Mouse (Mus musculus): Measurements from ENCODE around the gene S1pr3.

S1pr3 gene

GRCm38 (mm10) chr13:51446550-51446949 lies 38.1 kb downstream of the S1pr3 start:
- no peak for DNase-seq (ENCODE audit: low spot score in 2 of 2)

GRCm38 (mm10) chr13:51456190-51456878 lies 47.9 kb downstream of the S1pr3 start:
- DNase-seq (ENCODE audit: low spot score in 2 of 2), result no peak

- DNase-seq (ENCODE audit: low spot score in 2 of 2), result no peak
Measured at GRCm38 (mm10) chr13:51464294-51464693, 55.9 kb downstream of the S1pr3 start.

- no peak for DNase-seq (ENCODE audit: low spot score in 2 of 2)
Measured at GRCm38 (mm10) chr13:51466117-51466841, 57.8 kb downstream of the S1pr3 start.

GRCm38 (mm10) chr13:51468697-51469250 lies 60.3 kb downstream of the S1pr3 start:
- no peak for DNase-seq (ENCODE audit: low spot score in 2 of 2)

Measured in left cerebral cortex, adult 9 months (tissue).